Mouse (Mus musculus) hindbrain, postnatal 0 days (tissue): ENCODE results near the gene Hddc2. TPM values are rescaled to one million over a fixed set of nuclear protein-coding genes. Genes with fewer than 3 reads are reported as not detected.
A peak's percentile ranks its signal among the peaks of the same experiment; 100 is the strongest.

ENCODE experiments used
- ATAC-seq: fragments of 200-750 bp; cut with Nextera tagmentation; 2 replicates; pipeline ENCODE4 v1.8.0; 2017; ENCODE audit warnings: mild to moderate bottlenecking, moderate TSS enrichment, moderate library complexity
- DNase-seq: peaks from one replicate; pipeline ENCODE4 v3.0.0-alpha.2; 2015; ENCODE audit warnings: low spot score
- H3K27ac ChIP-seq: fragments of 300-500 bp; sonication (generic); 2 replicates; pipeline ENCODE4 v1.5.1; 2014; ENCODE audit warnings: mild to moderate bottlenecking
- H3K27me3 ChIP-seq: fragments of 300-500 bp; sonication (generic); 2 replicates; pipeline ENCODE4 v1.6.1; 2014; ENCODE audit warnings: low read length, mixed read lengths; ENCODE audit not compliant: insufficient read depth
- H3K36me3 ChIP-seq: fragments of 300-500 bp; sonication (generic); 2 replicates; pipeline ENCODE4 v1.6.1; 2014; ENCODE audit warnings: low read length, mixed read lengths; ENCODE audit not compliant: insufficient read depth
- H3K4me1 ChIP-seq: fragments of 300-500 bp; sonication (generic); 2 replicates; pipeline ENCODE4 v1.6.1; 2014; ENCODE audit warnings: antibody characterized with exemption, low read length, mixed read lengths; ENCODE audit not compliant: insufficient read depth
- H3K4me2 ChIP-seq: fragments of 300-500 bp; sonication (generic); 2 replicates; pipeline ENCODE4 v1.6.1; 2014; ENCODE audit warnings: low read depth, mild to moderate bottlenecking, low read length, moderate library complexity, mixed read lengths
- H3K4me3 ChIP-seq: fragments of 300-500 bp; sonication (generic); 2 replicates; pipeline ENCODE4 v1.5.1; 2014; ENCODE audit warnings: low read length
- H3K9ac ChIP-seq: fragments of 300-500 bp; sonication (generic); replicated peaks from 2 replicates; pipeline ENCODE4 v1.6.1; 2014; ENCODE audit warnings: mild to moderate bottlenecking, low read length, moderate library complexity, mixed read lengths
- H3K9me3 ChIP-seq: fragments of 300-500 bp; sonication (generic); 2 replicates; pipeline ENCODE4 v1.6.1; 2016; ENCODE audit warnings: low read length, mixed read lengths
- CTCF ChIP-seq: IDR thresholded peaks from 2 replicates; pipeline ENCODE4 v1.5.1; 2016; ENCODE audit warnings: antibody characterized with exemption, control low read depth, low read depth
- WGBS: fragments of 180-500 bp; shearing (Covaris S2); extraction: QIAGEN DNeasy Blood & Tissue Kit; methylation state at CpG from one replicate; pipeline ENCODE4 v1.1.7; 2014; 5-methylcytosine and 5-hydroxymethylcytosine counted together
- polyA plus RNA-seq: library from polyadenylated mRNA; unstranded; fragments of >200 nt; fragmentation: Nextera tagmentation; extraction: Ambion mirVana; gene quantifications from 2 replicates; pipeline ENCODE4 v1.2.1, GENCODE M21; 2015
- total RNA-seq: library from RNA; depleted of rRNA; stranded (reverse); fragments of >200 nt; gene quantifications from 2 replicates; pipeline ENCODE4 v1.2.3, GENCODE M21; 2014

Gene Hddc2
- total and polyA plus RNA-seq, 2 experiments from 2014 or later = 20.5 to 80.1 TPM

DNA sequence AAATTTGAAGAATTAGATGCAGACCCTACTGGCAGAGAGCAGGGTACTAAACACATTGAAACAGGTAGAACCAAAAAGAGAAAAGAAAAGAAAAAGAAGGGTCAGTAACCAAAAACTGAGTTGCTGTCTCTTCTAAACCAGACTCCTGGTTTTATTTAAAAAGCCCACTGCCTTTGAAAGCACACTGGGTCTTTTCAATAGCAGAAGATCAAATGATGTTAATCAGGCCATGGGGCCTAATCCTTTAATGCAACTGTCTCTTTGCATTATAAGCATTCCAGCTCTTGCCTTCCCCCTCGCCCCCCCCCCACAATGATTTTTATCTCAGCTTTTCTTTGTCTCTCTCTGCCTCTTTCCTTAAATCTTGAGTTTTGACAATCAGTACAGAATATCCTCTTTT is 16.7 kb upstream of the Hddc2 start:
- no peak overlapping the region for H3K4me2 ChIP-seq

DNA sequence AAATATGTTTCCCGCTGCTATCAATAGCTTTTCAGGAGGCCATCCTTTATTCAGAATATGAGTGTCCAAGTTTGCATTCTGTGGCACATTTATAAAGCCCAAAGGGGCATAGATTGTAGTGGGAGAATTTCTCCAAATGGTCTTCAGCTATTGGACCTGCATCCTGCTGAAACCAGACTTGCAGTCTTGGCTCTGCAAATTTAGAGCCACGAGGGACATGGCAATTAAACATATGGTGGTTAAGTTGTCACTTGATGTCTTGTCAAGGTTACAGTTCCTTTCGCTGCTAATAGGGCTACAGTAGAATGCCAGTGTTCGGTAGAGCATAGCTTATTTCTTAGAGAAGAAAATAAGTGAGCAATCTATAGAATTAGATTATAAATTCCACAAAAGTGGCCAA is 16.1 kb upstream of the Hddc2 start:
- ATAC-seq (0 out of 2 replicates have a peak, but pooled peaks have one; percentile 10), DNase-seq (no peak)
- Histone ChIP-seq H3K36me3 (no peaks in the 10 kb centered on the region), H3K4me2 (no peak overlapping the region), H3K4me3 (no peak overlapping the region), H3K27ac (no peak overlapping the region), H3K27me3 (no peaks in the 10 kb centered on the region), H3K9me3 (no peaks in the 10 kb centered on the region), H3K9ac (no peak overlapping the region), H3K4me1 (no peaks in the 10 kb centered on the region)
- TF ChIP-seq CTCF = no peak
- WGBS = 69% methylated on average over 4 of the region's 4 CpGs

More for the DNA sequence above, 16.7 kb upstream of the Hddc2 start:
- Histone ChIP-seq H3K9me3 (no peaks in the 10 kb centered on the region), H3K27ac (no peak overlapping the region), H3K9ac (no peak overlapping the region), H3K27me3 (no peaks in the 10 kb centered on the region), H3K4me3 (no peak overlapping the region), H3K4me1 (no peaks in the 10 kb centered on the region), H3K36me3 (no peaks in the 10 kb centered on the region)
- 33% methylated on average over 1 of the region's 1 CpGs for WGBS
- DNase-seq (no peak), ATAC-seq (no peak)
- TF ChIP-seq CTCF = no peak

DNA sequence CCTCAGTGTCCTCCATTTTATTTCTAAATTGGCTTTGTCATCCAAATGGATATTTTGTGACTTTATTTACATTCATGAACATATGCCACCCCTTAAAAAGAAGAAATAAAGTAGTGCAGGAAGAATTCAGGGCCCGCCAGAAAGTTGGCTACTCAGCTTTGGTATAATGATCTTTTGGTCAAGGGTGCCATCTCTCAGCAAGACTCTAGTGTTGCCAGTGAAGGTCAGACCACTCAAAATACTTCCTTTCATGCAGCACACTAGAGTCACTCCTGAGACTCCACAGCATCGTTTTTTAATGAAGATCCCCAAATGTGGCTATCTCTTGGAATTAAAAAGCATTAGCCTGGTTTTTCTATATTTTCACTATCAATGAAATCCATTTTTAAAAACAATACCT is 14.9 kb upstream of the Hddc2 start:
- Histone ChIP-seq H3K27ac (no peak overlapping the region), H3K4me2 (no peak overlapping the region), H3K36me3 (no peaks in the 10 kb centered on the region), H3K9ac (no peak overlapping the region), H3K9me3 (no peaks in the 10 kb centered on the region), H3K4me1 (no peaks in the 10 kb centered on the region), H3K4me3 (no peak overlapping the region), H3K27me3 (no peaks in the 10 kb centered on the region)
- ATAC-seq (no peak), DNase-seq (peak; percentile 10)
- peak; percentile 10; the same call in 1 of the 2 replicates for TF ChIP-seq CTCF
- 56% methylated on average over 2 of the region's 2 CpGs for WGBS

DNA sequence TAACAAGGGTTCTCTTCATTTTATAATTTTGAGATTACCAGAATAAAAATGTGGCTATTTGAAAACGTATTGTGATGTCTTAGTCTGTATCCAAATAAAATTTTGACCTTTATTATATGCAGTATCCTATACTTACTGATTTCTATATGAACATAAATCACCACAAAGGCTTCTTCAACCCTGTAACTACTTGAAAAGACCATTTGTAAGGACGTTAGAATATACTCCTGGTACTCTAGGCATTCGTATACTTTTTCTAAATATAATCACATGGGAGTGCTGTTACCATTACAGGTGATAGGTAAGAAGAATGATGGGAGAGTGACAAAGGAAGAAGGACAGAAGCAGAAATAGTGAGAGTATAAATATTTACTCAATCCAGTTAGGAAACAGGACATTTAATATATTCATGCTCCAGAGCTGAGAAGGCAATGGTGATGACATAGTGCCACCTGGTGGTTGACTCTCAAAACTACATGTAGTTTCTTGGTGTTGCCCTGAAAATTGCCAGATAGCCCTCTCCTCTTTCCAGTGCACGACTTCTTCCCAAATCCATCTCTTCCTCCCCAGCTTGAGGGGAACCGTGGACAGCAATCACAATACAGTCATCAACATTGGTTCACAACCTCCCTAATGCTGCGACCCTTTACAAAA is 14.1 kb upstream of the Hddc2 start:
- H3K4me3 ChIP-seq = no peak overlapping the region
- no peaks in the 10 kb centered on the region for H3K9me3 ChIP-seq
- H3K4me1 ChIP-seq = no peaks in the 10 kb centered on the region
- no peaks in the 10 kb centered on the region for H3K36me3 ChIP-seq
- peak; percentile 93 for TF ChIP-seq CTCF
- H3K27me3 ChIP-seq = no peaks in the 10 kb centered on the region
- ATAC-seq = peak; percentile 76
- peak; percentile 86 for DNase-seq
- H3K27ac ChIP-seq = no peak overlapping the region
- no peak overlapping the region for H3K9ac ChIP-seq
- H3K4me2 ChIP-seq = no peak overlapping the region
- WGBS = 38% methylated on average over 6 of the region's 6 CpGs

DNA sequence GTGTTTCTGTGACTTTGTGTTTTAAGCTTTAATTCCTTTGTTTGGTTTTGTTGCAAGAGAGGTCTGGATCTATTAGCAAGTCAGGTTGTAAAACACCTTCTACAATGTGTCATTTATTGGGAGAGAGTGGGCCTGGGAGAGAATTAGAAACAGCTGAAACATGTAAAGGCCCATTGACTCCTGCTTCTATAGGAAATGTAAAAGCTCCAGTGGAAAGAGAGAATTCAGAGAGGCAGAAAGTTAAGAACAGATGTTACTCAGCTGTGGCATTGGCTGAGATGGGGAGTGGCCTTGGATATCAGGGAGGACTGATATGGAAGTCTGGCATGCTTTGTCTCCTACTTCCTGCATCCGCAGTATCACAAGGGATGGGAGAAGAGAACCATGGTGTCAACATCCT is 12.9 kb upstream of the Hddc2 start:
- WGBS = 75% methylated on average over 1 of the region's 1 CpGs
- no peaks in the 10 kb centered on the region for H3K27me3 ChIP-seq
- DNase-seq = no peak
- no peaks in the 10 kb centered on the region for H3K9me3 ChIP-seq
- no peak overlapping the region for H3K4me3 ChIP-seq
- TF ChIP-seq CTCF = no peak
- ATAC-seq = no peak
- H3K9ac ChIP-seq = no peak overlapping the region
- no peak overlapping the region for H3K27ac ChIP-seq
- no peaks in the 10 kb centered on the region for H3K36me3 ChIP-seq
- H3K4me2 ChIP-seq = no peak overlapping the region
- no peaks in the 10 kb centered on the region for H3K4me1 ChIP-seq

DNA sequence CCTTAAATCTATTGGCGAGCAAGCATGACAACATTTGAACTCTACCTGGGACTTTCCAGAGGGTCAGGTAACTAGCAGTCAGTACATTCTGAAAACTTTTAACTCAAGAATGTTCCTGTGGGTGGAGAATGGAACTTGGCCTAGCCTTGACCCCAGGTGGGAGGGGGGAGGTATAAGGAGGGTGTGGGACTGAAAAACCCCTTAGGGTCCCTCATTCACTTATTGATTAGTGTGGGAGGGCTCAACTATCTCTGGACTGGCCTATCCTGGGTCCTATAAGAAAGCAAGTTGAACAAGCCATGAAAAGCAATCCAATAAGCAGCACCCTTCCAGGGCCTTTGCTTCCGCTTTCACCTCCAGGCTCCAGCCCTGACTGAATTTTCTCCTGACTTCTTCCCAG is 9.7 kb upstream of the Hddc2 start:
- H3K4me1 ChIP-seq = no peaks in the 10 kb centered on the region
- H3K4me3 ChIP-seq = no peak overlapping the region
- no peak overlapping the region for H3K4me2 ChIP-seq
- TF ChIP-seq CTCF = no peak
- H3K36me3 ChIP-seq = no peaks in the 10 kb centered on the region
- no peak overlapping the region for H3K9ac ChIP-seq
- H3K27me3 ChIP-seq = no peaks in the 10 kb centered on the region
- no peaks in the 10 kb centered on the region for H3K9me3 ChIP-seq
- 96% methylated on average over 2 of the region's 2 CpGs for WGBS
- H3K27ac ChIP-seq = no peak overlapping the region
- DNase-seq (no peak), ATAC-seq (no peak)

DNA sequence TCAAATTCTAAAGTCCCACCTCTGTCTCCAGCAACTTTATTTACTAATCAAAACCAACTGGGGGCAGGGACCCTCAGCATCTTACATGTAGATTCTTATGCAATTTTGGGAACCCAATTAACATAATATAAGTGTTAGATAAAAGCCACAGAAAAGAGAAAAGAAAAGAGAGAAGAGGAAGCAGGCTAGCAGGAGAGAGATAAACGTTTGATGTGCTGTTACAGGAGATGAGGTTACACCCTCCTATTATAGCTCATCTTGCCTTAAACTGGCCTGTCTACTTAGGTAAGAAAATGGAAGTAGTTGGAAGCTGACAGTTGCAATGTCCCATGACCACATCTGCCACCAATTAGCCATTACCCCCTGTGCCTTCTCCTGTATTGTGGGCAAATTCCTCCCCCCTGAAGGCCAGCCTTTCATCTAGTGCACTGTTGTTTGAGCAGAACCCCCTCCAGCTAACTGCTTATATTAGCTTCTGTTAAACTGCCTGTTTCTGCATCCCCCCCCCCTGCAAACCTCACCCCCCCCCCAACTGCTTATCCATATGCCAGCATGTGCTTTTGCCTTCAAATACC is 6.1 kb upstream of the Hddc2 start:
- WGBS = 45% methylated on average over 1 of the region's 1 CpGs
- Histone ChIP-seq H3K9ac (no peak overlapping the region), H3K9me3 (no peaks in the 10 kb centered on the region), H3K36me3 (no peaks in the 10 kb centered on the region), H3K4me2 (no peak overlapping the region), H3K27ac (no peak overlapping the region), H3K4me3 (no peak overlapping the region), H3K4me1 (no peaks in the 10 kb centered on the region), H3K27me3 (no peaks in the 10 kb centered on the region)
- TF ChIP-seq CTCF = no peak
- no peak for DNase-seq
- ATAC-seq = no peak
